Mouse (Mus musculus) kidney, embryonic 14.5 days (tissue): ENCODE results near the gene Gm8947. TPM values are rescaled to one million over a fixed set of nuclear protein-coding genes. Genes with fewer than 3 reads are reported as not detected.

ENCODE experiments used
- ATAC-seq: fragments of 200-750 bp; cut with Nextera tagmentation; 2 replicates; pipeline ENCODE4 v1.8.0; 2017; ENCODE audit warnings: moderate number of reproducible peaks, mild to moderate bottlenecking, moderate TSS enrichment, moderate library complexity; ENCODE audit not compliant: low FRiP score, low TSS enrichment
- H3K27ac ChIP-seq: fragments of 300-500 bp; sonication (generic); 2 replicates; pipeline ENCODE4 v1.5.1; 2014; ENCODE audit warnings: low read depth, mild to moderate bottlenecking, low read length, moderate library complexity, mixed read lengths
- H3K27me3 ChIP-seq: fragments of 300-500 bp; sonication (generic); 2 replicates; pipeline ENCODE4 v1.6.1; 2014; ENCODE audit warnings: mild to moderate bottlenecking, low read length; ENCODE audit not compliant: control insufficient read depth, insufficient read depth
- H3K36me3 ChIP-seq: fragments of 300-500 bp; sonication (generic); 2 replicates; pipeline ENCODE4 v1.6.1; 2014; ENCODE audit warnings: low read length, mixed read lengths; ENCODE audit not compliant: control insufficient read depth, insufficient read depth
- H3K4me1 ChIP-seq: fragments of 300-500 bp; sonication (generic); 2 replicates; pipeline ENCODE4 v1.6.1; 2014; ENCODE audit warnings: low read length, mixed read lengths; ENCODE audit not compliant: control insufficient read depth, insufficient read depth
- H3K4me2 ChIP-seq: fragments of 300-500 bp; sonication (generic); replicated peaks from 2 replicates; pipeline ENCODE4 v1.6.1; 2014; ENCODE audit warnings: low read depth, mild to moderate bottlenecking, low read length
- H3K4me3 ChIP-seq: fragments of 300-500 bp; sonication (generic); 2 replicates; pipeline ENCODE4 v1.5.1; 2014; ENCODE audit warnings: mild to moderate bottlenecking, low read length
- H3K9ac ChIP-seq: fragments of 300-500 bp; sonication (generic); 2 replicates; pipeline ENCODE4 v1.6.1; 2014; ENCODE audit warnings: low read depth, mild to moderate bottlenecking, low read length, moderate library complexity
- H3K9me3 ChIP-seq: fragments of 300-500 bp; sonication (generic); 2 replicates; pipeline ENCODE4 v1.6.1; 2016; ENCODE audit warnings: low read length; ENCODE audit not compliant: control insufficient read depth
- WGBS: fragments of 180-500 bp; shearing (Covaris S2); extraction: QIAGEN DNeasy Blood & Tissue Kit; methylation state at CpG from one replicate; pipeline ENCODE4 v1.1.7; 2014; 5-methylcytosine and 5-hydroxymethylcytosine counted together
- polyA plus RNA-seq: library from polyadenylated mRNA; unstranded; fragments of >200 nt; fragmentation: Nextera tagmentation; extraction: Ambion mirVana; gene quantifications from 2 replicates; pipeline ENCODE4 v1.2.1, GENCODE M21; 2014

The Gm8947 gene
- polyA plus RNA-seq, 1 experiment from 2014 or later = 0.41 TPM

GRCm38 (mm10) chr1:151228320-151228989, 36.3 kb downstream of the Gm8947 start:
- Histone ChIP-seq H3K27ac (no peak overlapping the region), H3K4me2 (no peak overlapping the region), H3K36me3 (no peaks in the 10 kb centered on the region), H3K4me3 (no peak overlapping the region), H3K9ac (no peak overlapping the region), H3K9me3 (no peaks in the 10 kb centered on the region), H3K4me1 (no peaks in the 10 kb centered on the region), H3K27me3 (no peaks in the 10 kb centered on the region)
- WGBS = 64% methylated on average over 1 of the region's 1 CpGs
- no peak for ATAC-seq

GRCm38 (mm10) chr1:151232346-151232745, 40.2 kb downstream of the Gm8947 start:
- WGBS = 85% methylated on average over 3 of the region's 3 CpGs
- no peak for ATAC-seq
- Histone ChIP-seq H3K4me1 (no peaks in the 10 kb centered on the region), H3K9me3 (no peaks in the 10 kb centered on the region), H3K4me3 (no peak overlapping the region), H3K36me3 (no peaks in the 10 kb centered on the region), H3K27ac (no peak overlapping the region), H3K27me3 (no peaks in the 10 kb centered on the region), H3K4me2 (no peak overlapping the region), H3K9ac (no peak overlapping the region)

DNA sequence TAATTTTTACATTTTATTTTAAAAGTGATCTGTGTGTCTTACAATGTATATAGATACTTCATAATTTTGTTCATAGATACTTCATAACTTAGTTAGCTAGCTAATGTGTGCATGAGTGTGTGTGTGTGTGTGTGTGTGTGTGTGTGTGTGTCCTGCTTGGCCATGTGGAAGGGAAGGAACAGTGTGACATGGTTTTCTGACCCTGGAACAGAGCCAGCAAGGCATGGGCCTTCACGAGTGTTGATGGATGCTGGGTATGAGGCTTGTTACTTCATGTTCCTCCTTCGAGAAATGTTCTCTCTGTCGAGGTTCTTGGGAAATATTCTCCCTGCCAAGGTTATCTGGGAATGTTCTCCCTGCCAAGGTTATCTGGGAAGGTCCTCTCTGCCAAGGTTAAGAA, 41.6 kb downstream of the Gm8947 start:
- WGBS = 91% methylated on average over 3 of the region's 3 CpGs
- no peaks in the 10 kb centered on the region for H3K36me3 ChIP-seq
- no peaks in the 10 kb centered on the region for H3K27me3 ChIP-seq
- H3K9ac ChIP-seq = no peak overlapping the region
- no peaks in the 10 kb centered on the region for H3K9me3 ChIP-seq
- no peak overlapping the region for H3K4me2 ChIP-seq
- H3K4me1 ChIP-seq = no peaks in the 10 kb centered on the region
- no peak overlapping the region for H3K27ac ChIP-seq
- no peak for ATAC-seq
- H3K4me3 ChIP-seq = no peak overlapping the region

DNA sequence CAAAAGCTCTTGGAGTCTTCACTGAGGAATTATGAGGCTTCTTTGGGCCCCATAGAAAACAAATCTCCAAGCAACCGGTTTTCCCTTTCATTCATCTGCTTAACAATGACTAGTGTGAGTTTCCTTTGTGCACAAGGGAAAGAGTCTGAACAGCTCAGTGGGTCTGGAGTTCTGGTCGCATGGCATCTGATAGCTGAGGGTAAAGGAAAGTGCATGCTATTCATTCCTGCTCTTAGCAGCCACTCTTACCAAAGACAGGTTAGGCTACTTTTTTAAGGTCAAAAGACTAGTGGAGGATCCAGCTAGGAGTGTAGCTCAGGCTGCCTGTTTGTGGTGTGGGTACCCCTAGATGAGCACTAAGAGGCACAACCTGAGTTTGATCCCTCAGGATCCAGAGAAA, 43.4 kb downstream of the Gm8947 start:
- WGBS = 60% methylated on average over 2 of the region's 2 CpGs
- Histone ChIP-seq H3K36me3 (no peaks in the 10 kb centered on the region), H3K9ac (no peak overlapping the region), H3K4me2 (no peak overlapping the region), H3K4me3 (no peak overlapping the region), H3K27ac (no peak overlapping the region), H3K27me3 (no peaks in the 10 kb centered on the region), H3K4me1 (no peaks in the 10 kb centered on the region), H3K9me3 (no peaks in the 10 kb centered on the region)
- ATAC-seq = no peak

GRCm38 (mm10) chr1:151236141-151236930, 44.2 kb downstream of the Gm8947 start:
- H3K36me3 ChIP-seq = no peaks in the 10 kb centered on the region
- no peaks in the 10 kb centered on the region for H3K27me3 ChIP-seq
- ATAC-seq = no peak
- no peak overlapping the region for H3K9ac ChIP-seq
- H3K4me2 ChIP-seq = no peak overlapping the region
- no peaks in the 10 kb centered on the region for H3K4me1 ChIP-seq
- 71% methylated on average over 13 of the region's 13 CpGs for WGBS
- H3K4me3 ChIP-seq = no peak overlapping the region
- no peaks in the 10 kb centered on the region for H3K9me3 ChIP-seq
- no peak overlapping the region for H3K27ac ChIP-seq

DNA sequence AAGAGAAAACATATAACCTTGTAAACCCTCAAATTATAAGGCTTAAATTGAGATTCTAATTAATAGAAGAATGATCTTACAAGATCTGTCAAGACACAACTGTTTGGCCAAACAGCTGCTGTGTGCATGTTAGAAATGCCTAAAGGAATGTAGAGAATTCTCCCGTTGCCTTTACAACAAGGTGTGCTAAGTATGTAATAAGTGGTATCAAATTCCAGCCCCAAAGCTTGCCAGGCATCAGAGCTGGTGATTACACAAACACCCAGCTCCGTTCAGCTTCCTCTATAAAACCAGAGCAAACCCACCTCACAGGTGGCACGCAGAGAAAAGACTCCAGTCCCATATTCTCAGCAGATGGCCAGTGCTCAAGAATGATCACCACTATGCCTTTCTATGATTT, 45.6 kb downstream of the Gm8947 start:
- Histone ChIP-seq H3K9ac (no peak overlapping the region), H3K9me3 (no peaks in the 10 kb centered on the region; the same call in 1 of the 2 replicates), H3K4me1 (no peaks in the 10 kb centered on the region), H3K27ac (no peak overlapping the region), H3K27me3 (no peaks in the 10 kb centered on the region), H3K4me2 (no peak overlapping the region), H3K4me3 (no peak overlapping the region), H3K36me3 (no peaks in the 10 kb centered on the region)
- ATAC-seq = no peak
- 68% methylated on average over 3 of the region's 3 CpGs for WGBS

DNA sequence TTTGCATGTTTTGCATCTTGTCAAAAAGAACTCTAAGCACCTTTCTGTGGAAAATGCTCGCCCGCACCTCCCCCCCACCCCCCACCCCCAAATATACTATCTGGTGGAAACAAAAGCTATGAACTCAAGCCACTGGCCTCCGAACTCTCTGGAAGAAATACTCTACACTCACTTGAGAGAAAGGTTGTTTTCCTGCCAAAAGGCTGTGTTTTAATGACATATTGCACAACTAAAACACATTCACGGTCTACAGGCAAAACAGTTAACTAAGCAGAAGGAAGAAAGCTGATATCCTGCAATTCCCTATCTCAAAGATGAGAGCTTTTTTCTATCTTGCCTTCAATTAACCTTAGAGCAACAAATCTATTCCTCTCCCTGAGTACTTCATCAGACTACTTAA, 51.2 kb downstream of the Gm8947 start:
- H3K4me3 ChIP-seq = no peak overlapping the region
- no peak overlapping the region for H3K4me2 ChIP-seq
- no peaks in the 10 kb centered on the region for H3K4me1 ChIP-seq
- WGBS = 60% methylated on average over 4 of the region's 4 CpGs
- H3K9ac ChIP-seq = no peak overlapping the region
- no peaks in the 10 kb centered on the region; the same call in 1 of the 2 replicates for H3K9me3 ChIP-seq
- H3K27me3 ChIP-seq = no peaks in the 10 kb centered on the region
- H3K27ac ChIP-seq = no peak overlapping the region
- no peak for ATAC-seq
- H3K36me3 ChIP-seq = no peaks in the 10 kb centered on the region

Other genes starting within 250 kb of the Gm8947 start
- gene Hmcn1, start 198.9 kb upstream of the Gm8947 start, polyA plus RNA-seq = 34.0 and 40.2 TPM in 2 replicates
- gene Gm47985, start 9.8 kb upstream of the Gm8947 start, polyA plus RNA-seq = 0.20 and 0.26 TPM in 2 replicates
- gene Gm47995, start 6.1 kb downstream of the Gm8947 start, polyA plus RNA-seq = 0.34 TPM in 1 of 2 replicates, not detected in the other
- gene 3110040M04Rik, start 11.7 kb downstream of the Gm8947 start, polyA plus RNA-seq = 0.58 and 0.76 TPM in 2 replicates
- gene Gm47996, start 17.8 kb downstream of the Gm8947 start, polyA plus RNA-seq = not detected in 2 replicates
- 208 and 414 TPM in 2 replicates for gene Ivns1abp, start 152.1 kb downstream of the Gm8947 start, polyA plus RNA-seq
- 27.6 and 27.9 TPM in 2 replicates for gene Swt1, start 236.1 kb downstream of the Gm8947 start, polyA plus RNA-seq
- gene Trmt1l, start 236.2 kb downstream of the Gm8947 start, polyA plus RNA-seq = 41.7 and 48.0 TPM in 2 replicates